Mouse (Mus musculus): ENCODE measurements around the gene 1700093K21Rik.
"Not testable (repeated sequence)": the region's sequence is repeated elsewhere in the genome, so short reads cannot be mapped to it uniquely, and the experiment has no call there.

Gene 1700093K21Rik

DNA sequence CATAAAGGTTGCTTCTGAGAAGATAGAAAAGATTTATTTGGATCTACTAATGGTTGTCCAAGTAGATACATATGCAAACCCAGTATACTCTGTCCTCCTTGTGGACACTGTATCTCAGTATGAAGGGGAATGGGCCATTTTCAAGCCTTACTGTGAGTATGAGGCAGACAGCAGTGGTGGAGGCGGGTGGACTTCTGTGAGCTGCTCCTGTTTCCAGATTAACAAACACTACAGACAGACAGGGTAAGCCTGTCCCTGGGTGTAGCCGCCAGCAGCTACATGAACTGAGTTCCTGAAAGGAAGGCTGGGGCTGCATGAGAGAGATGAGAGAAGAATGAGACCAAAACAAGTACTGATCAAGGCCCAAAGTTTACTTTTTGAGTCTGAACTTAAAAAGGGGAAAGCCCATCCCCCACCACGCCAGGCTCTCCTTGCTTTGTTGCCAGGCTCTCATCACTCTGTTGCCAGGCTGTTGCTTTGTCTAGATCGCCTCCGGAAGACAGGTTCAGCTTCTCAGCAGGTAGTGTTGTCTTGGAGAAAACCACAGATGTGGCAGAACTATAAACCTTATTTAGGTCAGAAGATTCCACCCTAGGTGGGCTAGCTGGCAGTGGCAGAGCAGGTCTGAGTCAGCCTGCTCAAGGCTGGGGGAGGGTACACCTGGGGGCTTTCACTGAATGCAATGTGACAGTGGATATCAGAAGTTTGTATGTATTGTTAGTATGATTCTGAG lies at the start of gene 1700093K21Rik:
1700093K21Rik (minus strand) TSS at position 683 of the 733 bp plus-strand sequence.
- DNase-seq (ENCODE audit: low read depth, low spot score): no peak

DNA sequence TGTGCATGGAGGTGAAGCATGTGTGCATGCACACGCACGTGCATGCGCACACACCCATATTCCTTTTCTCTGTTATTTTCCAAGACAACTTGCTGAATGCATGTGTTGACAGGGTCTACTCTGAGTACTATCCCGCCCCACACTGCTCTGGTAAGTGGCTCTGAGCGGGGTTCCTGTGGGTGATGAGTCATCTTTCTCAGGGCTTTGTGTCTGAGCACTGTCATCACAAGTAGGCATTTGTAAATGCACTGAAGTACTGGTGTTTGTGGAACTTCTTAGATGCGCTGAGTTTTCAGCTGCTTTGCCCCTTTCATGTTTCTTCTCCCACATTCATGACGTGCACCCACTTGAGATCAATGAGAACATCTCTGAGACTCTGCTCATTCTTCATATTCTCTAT lies 49.2 kb upstream of the 1700093K21Rik start:
- DNase-seq (ENCODE audit: low read depth, low spot score): no peak

- peak; percentile 52 for DNase-seq (ENCODE audit: low read depth, low spot score)
Observed at GRCm38 (mm10) chr11:23565761-23566160, 44.8 kb upstream of the 1700093K21Rik start.

- DNase-seq (ENCODE audit: low read depth, low spot score): no peak
Observed at GRCm38 (mm10) chr11:23557039-23557630, 36.2 kb upstream of the 1700093K21Rik start.

DNA sequence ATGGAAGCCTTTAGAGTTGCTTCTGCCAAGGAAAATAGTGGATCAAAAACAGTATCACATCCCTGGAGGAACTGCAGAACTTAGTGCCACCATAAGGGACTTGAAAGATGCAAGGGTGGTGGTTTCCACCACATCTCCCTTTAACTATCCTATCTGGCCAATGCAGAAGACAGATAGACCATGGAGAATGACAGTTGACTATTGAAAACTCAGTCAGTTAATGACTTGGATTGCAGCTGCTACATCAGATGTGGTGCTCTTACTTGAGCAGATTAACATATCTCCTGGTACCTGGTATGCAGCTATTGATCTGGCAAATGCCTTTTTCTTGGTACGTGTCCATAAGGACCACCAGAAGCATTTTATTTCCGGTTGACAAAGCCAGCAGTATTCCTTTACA lies 16.5 kb upstream of the 1700093K21Rik start:
- no peak for DNase-seq (ENCODE audit: low read depth, low spot score)

DNA sequence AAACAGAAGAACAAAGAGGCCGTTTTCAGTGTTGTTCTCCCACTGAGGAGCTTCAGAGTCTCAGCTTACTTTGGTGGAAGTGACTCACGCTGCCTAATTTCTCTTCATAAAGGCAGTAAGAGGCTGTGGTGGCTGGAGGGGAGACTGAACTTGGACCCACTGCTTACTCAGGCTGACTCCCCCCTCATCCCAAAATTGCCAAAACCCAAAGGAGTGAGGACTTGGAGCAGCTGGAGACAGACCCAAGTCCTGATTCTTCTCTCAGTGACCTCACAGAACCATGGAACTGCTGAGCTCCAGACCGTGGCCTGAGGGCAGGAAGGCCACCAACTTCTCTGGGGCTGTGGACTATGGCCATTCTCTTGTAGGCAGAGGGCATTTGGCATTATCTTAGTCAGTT lies 2.0 kb downstream of the 1700093K21Rik start:
- no peak for DNase-seq (ENCODE audit: low read depth, low spot score)

- no peak for DNase-seq (ENCODE audit: low read depth, low spot score)
Observed at GRCm38 (mm10) chr11:23515315-23515714, 5.6 kb downstream of the 1700093K21Rik start.

DNA sequence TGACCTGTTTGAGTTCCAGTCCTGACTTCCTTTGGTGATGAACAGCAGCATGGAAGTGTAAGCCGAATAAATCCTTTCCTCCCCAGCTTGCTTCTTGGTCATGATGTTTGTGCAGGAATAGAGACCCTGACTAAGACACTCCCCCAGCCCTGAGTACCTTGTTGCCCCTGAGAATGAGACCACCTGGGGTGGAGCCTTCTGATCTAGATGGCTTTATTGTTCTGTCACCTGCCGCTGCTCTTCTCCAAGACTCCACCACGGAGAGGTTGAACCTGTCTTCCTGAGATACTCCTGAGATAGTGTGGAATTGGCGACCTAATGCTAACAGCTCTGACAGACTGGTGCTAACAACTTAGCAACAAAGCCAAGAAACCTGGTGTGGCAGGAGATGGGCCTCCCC lies 6.2 kb downstream of the 1700093K21Rik start:
- DNase-seq (ENCODE audit: low read depth, low spot score): not testable (repeated sequence)

- DNase-seq (ENCODE audit: low read depth, low spot score): not testable (repeated sequence)
Observed at GRCm38 (mm10) chr11:23504801-23505200, 16.2 kb downstream of the 1700093K21Rik start.

DNA sequence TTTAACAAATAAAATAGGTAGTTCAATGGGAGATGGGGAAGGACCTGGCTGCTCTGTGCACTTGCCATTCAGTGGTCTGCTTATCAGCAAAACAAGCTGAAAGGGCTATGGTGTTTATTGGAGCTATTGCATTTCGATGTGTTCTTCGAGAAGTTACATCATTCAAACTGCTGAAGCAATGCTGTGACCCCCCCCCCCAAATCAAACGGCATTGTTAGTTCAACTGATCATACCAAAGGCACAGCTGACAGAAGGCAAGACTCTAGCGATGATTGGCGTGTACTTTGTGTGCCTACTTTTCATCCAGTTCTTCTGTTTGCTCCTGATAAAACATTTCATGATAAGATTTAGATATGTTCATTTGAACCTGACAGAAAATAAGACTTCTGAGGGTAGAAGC lies 22.3 kb downstream of the 1700093K21Rik start:
- DNase-seq (ENCODE audit: low read depth, low spot score): no peak

DNA sequence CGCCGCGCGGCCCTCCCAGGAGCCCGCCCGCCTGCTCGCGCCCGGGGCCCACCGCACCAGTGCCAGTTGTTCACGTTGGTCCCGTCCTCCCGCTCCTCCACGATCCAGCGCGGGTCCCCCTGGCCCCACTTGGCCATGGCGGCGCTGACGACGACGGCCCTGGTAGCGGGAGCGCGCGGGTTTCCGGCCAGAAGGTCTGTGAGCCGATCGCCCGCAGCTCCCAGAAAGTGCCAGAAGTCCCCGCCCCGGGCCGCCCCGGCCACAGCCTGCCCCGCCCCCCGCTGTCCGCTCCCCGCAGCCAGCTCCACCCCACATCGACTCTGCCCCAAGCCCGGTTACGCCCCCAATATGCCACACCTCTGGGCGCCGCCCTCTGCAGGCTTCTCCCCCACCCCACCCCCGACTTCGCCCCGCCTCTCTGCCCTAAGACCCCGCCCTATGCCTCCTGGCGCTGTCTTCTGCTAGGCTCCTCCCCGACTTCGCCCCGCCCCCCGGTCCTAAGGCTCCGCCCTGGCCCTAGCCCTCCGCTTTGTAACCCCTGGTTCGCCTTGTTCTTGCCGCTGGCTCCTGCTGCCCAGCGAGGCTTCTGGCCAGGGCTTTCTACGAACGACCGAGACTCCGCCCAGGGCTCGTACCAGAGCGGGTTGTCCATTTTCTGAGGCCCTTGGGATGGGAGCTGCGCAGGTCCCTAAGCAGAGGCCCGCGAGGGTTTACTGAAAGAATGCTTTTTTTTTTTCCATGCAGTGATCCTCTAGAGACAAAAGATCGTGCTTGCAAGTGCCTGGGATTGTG lies 23.0 kb downstream of the 1700093K21Rik start, which contains the start of gene Ahsa2:
Ahsa2 (minus strand) TSS at position 313 of the 792 bp plus-strand sequence.
- DNase-seq (ENCODE audit: low read depth, low spot score): peak; percentile 96

DNA sequence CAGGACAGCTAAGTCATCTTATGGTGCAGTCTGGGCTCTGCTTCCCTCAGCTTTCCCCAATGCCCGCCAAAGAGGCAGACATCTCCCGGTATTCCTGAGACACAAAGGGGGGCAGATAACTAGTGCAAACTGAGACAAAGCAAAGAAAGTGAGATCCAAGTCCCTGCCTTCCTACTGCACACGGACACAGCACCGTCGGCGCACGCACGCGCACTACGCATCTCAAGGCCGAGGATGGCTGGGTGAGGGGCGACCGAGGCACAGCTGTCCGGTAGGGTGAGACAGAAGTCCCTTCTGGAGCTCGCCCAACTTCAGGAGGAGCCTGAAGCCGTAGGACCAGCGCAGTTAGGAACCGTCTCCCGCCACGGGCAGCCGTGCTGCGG lies 23.6 kb downstream of the 1700093K21Rik start:
- DNase-seq (ENCODE audit: low read depth, low spot score): peak; percentile 65

GRCm38 (mm10) chr11:23496661-23497060 lies 24.3 kb downstream of the 1700093K21Rik start:
- no peak for DNase-seq (ENCODE audit: low read depth, low spot score)

GRCm38 (mm10) chr11:23495231-23495630 lies 25.7 kb downstream of the 1700093K21Rik start:
- no peak for DNase-seq (ENCODE audit: low read depth, low spot score)

DNA sequence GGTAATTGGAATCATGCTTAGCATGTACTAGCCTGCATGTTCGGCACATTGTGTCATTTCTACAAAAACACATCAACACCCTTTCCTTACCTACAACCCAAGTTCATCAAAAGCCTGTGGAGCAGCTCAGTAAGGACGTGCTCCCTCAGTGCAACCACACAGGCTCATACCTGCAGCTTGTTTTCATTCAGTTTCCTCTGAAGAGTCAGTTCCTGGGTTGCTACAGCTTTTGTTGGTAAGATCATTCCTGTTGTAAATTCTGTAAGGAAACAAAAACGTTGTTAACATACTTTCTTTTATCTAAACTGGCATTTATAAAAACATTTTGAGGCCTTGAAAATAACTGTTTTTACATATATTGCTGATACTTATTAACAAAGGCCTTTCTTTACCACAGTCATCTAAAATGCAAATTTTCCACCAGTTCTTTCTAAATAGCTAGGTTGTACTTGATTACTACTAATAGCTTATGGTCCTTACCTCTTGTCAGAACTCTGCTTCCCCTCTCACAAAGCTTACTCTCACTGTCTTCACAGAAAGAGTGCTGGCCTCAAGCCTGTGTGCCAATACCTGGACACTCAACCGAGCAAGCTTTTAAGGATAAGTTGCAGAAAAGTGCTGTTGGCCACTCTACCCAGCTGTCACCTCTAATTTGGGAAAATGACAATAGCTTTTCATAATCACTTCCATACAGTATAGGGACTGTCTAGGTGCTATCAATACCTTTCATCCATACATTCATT lies 28.7 kb downstream of the 1700093K21Rik start:
- no peak for DNase-seq (ENCODE audit: low read depth, low spot score)

DNA sequence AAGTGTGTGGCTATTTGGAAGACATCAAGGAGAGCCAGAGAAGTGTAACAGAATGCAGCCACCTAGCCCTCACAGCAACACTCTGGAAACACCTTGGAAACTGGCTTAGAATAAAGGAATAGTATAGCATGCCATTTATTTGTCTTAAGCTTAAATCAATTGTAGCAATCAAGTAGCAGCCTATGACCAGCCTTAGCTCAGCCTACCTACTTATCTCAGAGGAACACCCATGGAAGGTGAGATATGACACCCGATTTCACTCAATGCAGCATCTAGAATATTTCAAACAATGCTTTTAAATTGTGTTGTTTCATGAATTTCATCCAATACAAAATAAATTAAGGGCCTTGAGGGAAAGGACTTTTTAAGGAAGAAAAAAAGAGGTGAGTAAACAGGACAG lies 31.0 kb downstream of the 1700093K21Rik start:
- DNase-seq (ENCODE audit: low read depth, low spot score): no peak
